Mouse (Mus musculus) CD4-positive, CD25-positive, alpha-beta regulatory T cell, adult 2 months (primary cell): ENCODE data around the gene Foxk1.

Experiments used
- DNase-seq: peaks from one replicate; pipeline ENCODE4 v3.0.0-alpha.2; 2012; ENCODE audit warnings: low read depth, low spot score

Foxk1 gene

GRCm38 (mm10) chr5:142444791-142445531 is 43.7 kb downstream of the Foxk1 start:
- DNase-seq: peak; percentile 51

GRCm38 (mm10) chr5:142445709-142446108 is 44.4 kb downstream of the Foxk1 start:
- peak; percentile 39 for DNase-seq

GRCm38 (mm10) chr5:142448076-142448475 is 46.8 kb downstream of the Foxk1 start:
- DNase-seq: peak; percentile 95

- DNase-seq: no peak
These were observed 47.3 kb downstream of the Foxk1 start for GRCm38 (mm10) chr5:142448623-142449022.

GRCm38 (mm10) chr5:142450846-142451245 is 49.5 kb downstream of the Foxk1 start:
- no peak for DNase-seq

- DNase-seq: no peak
These were observed 50.5 kb downstream of the Foxk1 start for GRCm38 (mm10) chr5:142451759-142452158.

- no peak for DNase-seq
These were observed 52.4 kb downstream of the Foxk1 start for GRCm38 (mm10) chr5:142453742-142454141.

GRCm38 (mm10) chr5:142456318-142456717 is 55.0 kb downstream of the Foxk1 start:
- DNase-seq: no peak

- no peak for DNase-seq
These were observed 56.0 kb downstream of the Foxk1 start for GRCm38 (mm10) chr5:142457345-142457744.

- DNase-seq: no peak
These were observed 57.7 kb downstream of the Foxk1 start for GRCm38 (mm10) chr5:142458791-142459557.

- DNase-seq: no peak
These were observed 58.5 kb downstream of the Foxk1 start for GRCm38 (mm10) chr5:142459834-142460233.

GRCm38 (mm10) chr5:142461942-142462640 is 60.8 kb downstream of the Foxk1 start:
- DNase-seq: no peak

- no peak for DNase-seq
These were observed 61.3 kb downstream of the Foxk1 start for GRCm38 (mm10) chr5:142462641-142462948.

- no peak for DNase-seq
These were observed 61.7 kb downstream of the Foxk1 start for GRCm38 (mm10) chr5:142463011-142463410.

- DNase-seq: peak; percentile 96
These were observed 62.5 kb downstream of the Foxk1 start, which contains the start of gene Ap5z1 for GRCm38 (mm10) chr5:142463461-142464454. Ap5z1 (plus strand) TSS chr5:142463944.

GRCm38 (mm10) chr5:142468375-142468774 is 67.1 kb downstream of the Foxk1 start:
- no peak for DNase-seq

GRCm38 (mm10) chr5:142469796-142470195 is 68.5 kb downstream of the Foxk1 start:
- no peak for DNase-seq

GRCm38 (mm10) chr5:142473696-142474095 is 72.4 kb downstream of the Foxk1 start:
- DNase-seq: no peak

- DNase-seq: no peak
These were observed 74.4 kb downstream of the Foxk1 start for GRCm38 (mm10) chr5:142475669-142476068.

- DNase-seq: no peak
These were observed 76.0 kb downstream of the Foxk1 start for GRCm38 (mm10) chr5:142477346-142477745.
